23 mouse cellular contexts compared by ENCODE assay signal in the genomic region with DNA sequence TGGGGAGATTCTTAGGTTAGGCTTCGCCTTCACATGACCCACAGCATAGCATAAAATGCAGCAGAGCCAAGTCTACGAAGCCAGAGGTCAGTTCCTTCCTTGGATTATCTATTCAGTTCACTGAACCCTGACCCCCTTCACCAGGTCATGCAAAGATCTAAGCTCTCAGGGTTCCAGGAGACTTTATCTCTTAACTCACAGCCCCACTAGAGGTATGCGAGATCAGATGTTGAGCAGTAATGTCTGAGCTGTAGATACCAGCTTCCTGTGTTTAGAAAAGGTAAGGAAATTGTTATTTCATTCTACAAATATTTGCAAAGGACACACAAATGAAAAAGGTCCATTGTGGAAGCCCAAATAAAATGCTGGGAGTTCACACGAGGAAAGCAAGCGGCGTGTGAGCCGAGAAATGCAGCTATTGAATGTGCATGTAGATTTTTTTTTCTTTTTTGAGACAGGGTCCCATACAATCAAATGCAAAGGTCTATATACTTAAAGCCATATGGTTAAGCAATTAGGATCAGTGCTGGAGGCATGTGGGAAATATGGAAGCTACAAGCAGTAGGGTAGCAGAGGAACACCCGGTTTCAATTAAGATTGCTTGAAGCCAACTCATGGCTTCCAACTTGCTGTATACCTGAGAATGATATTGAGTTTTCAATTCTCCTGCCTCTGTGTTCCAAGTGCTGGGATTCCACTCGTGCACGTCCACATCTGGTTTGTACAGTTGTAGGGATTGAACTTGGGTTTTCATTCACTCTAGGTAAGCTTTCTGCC. TPM values are rescaled to one million over a fixed set of nuclear protein-coding genes. Genes with fewer than 3 reads are reported as not detected.
DNase-seq lines count a peak whose midpoint lies in the region; ATAC-seq and TF ChIP-seq lines count a peak whose summit lies in the region.
"Had no signal": no experiment of that assay in that cellular context is flagged by ENCODE, and none has a peak within 500 bp of the region (broad histone marks: within the 10 kb centered on the region; RNA-seq: fewer than 3 reads in every experiment).

No protein-coding gene starts in this region.

- peak; percentile 66 for DNase-seq in embryonic facial prominence, embryonic 11.5 days (ENCODE audit: low spot score)
- DNase-seq in embryonic facial prominence, embryonic 10.5 days (ENCODE audit: low spot score), result no peak
- peak; percentile 35 for DNase-seq in lung, postnatal 10 days
- no peak for DNase-seq in lung, adult 2 months
- DNase-seq in yolk sac, embryonic 10.5 days (ENCODE audit: low spot score), result peak; percentile 27
- no peak for DNase-seq in adrenal gland, adult 8-10 months
- no peak for DNase-seq in thymus, postnatal 0 days (ENCODE audit: low spot score)
- DNase-seq: adrenal gland, postnatal 25 days; B cell, adult 2 months; cerebellum, adult 18-20 months; cerebellum, postnatal 10 days; gastrocnemius, postnatal 36 days; heart, adult 18-20 months; heart, postnatal 10 days had no signal

- H3K4me3 ChIP-seq in embryonic facial prominence, embryonic 11.5 days (ENCODE audit: low read depth, low read length), result no peak overlapping the region
- H3K4me3 ChIP-seq in embryonic facial prominence, embryonic 10.5 days, result no peak overlapping the region
- H3K4me3 ChIP-seq in lung, adult 2 months (replicated peaks; ENCODE audit: extremely low read depth, low read depth, low read length), result no peak overlapping the region
- H3K4me3 ChIP-seq in limb, embryonic 13.5 days, result no peak overlapping the region
- H3K4me3 ChIP-seq: embryonic facial prominence, embryonic 12.5 days; heart, embryonic 10.5 days; hindbrain, embryonic 13.5 days had no signal

- H3K9me3 ChIP-seq in embryonic facial prominence, embryonic 11.5 days (replicated peaks; ENCODE audit: control insufficient read depth, low read length), result no peaks in the 10 kb centered on the region
- H3K9me3 ChIP-seq in embryonic facial prominence, embryonic 10.5 days, result no peaks in the 10 kb centered on the region
- H3K9me3 ChIP-seq in limb, embryonic 13.5 days, result no peaks in the 10 kb centered on the region
- H3K9me3 ChIP-seq: embryonic facial prominence, embryonic 12.5 days; heart, embryonic 10.5 days; hindbrain, embryonic 13.5 days had no signal

- H3K27me3 ChIP-seq in embryonic facial prominence, embryonic 11.5 days (ENCODE audit: control insufficient read depth, insufficient read depth, low read length), result no peaks in the 10 kb centered on the region
- H3K27me3 ChIP-seq in embryonic facial prominence, embryonic 10.5 days (replicated peaks; ENCODE audit: low read depth, poor library complexity, severe bottlenecking), result no peaks in the 10 kb centered on the region
- H3K27me3 ChIP-seq in limb, embryonic 13.5 days, result no peaks in the 10 kb centered on the region
- H3K27me3 ChIP-seq: embryonic facial prominence, embryonic 12.5 days; hindbrain, embryonic 13.5 days had no signal

- H3K4me1 ChIP-seq in embryonic facial prominence, embryonic 11.5 days (ENCODE audit: control insufficient read depth, insufficient read depth, low read length), result no peaks in the 10 kb centered on the region
- no peaks in the 10 kb centered on the region; the same call in 1 of the 2 replicates for H3K4me1 ChIP-seq in embryonic facial prominence, embryonic 10.5 days
- H3K4me1 ChIP-seq in lung, adult 2 months (ENCODE audit: control insufficient read depth, insufficient read depth, low read length), result peaks cover 10% of the 10 kb centered on the region
- H3K4me1 ChIP-seq in limb, embryonic 13.5 days, result peaks cover 12% of the 10 kb centered on the region

- no peak for TF ChIP-seq POLR2A in lung, adult 2 months (IDR thresholded peaks at IDR 0.05; ENCODE audit: borderline replicate concordance, extremely low read depth, low read depth, low read length)

- no peak overlapping the region for H3K4me2 ChIP-seq in embryonic facial prominence, embryonic 11.5 days (ENCODE audit: low read depth, low read length)
- no peak overlapping the region for H3K4me2 ChIP-seq in limb, embryonic 13.5 days (replicated peaks)
- H3K4me2 ChIP-seq: embryonic facial prominence, embryonic 12.5 days; hindbrain, embryonic 13.5 days had no signal

- no peak overlapping the region for H3K27ac ChIP-seq in embryonic facial prominence, embryonic 11.5 days (replicated peaks; ENCODE audit: low read depth, low read length)
- no peak overlapping the region for H3K27ac ChIP-seq in embryonic facial prominence, embryonic 10.5 days (replicated peaks)
- no peak overlapping the region for H3K27ac ChIP-seq in limb, embryonic 13.5 days
- H3K27ac ChIP-seq: embryonic facial prominence, embryonic 12.5 days; heart, embryonic 10.5 days; hindbrain, embryonic 13.5 days; hindbrain, postnatal 0 days had no signal

- ATAC-seq in embryonic facial prominence, embryonic 11.5 days (replicated peaks; ENCODE audit: insufficient number of reproducible peaks, low FRiP score, low TSS enrichment, low read depth), result no peak
- peak; percentile 19; the same call in 1 of the 2 replicates for ATAC-seq in limb, embryonic 13.5 days (ENCODE audit: low FRiP score, low read depth)
- ATAC-seq: CD4-positive, CD25-positive, alpha-beta regulatory T cell, adult 4 months; forebrain, embryonic 14.5 days; hindbrain, postnatal 0 days had no signal

- no peaks in the 10 kb centered on the region for H3K36me3 ChIP-seq in embryonic facial prominence, embryonic 11.5 days (replicated peaks; ENCODE audit: control insufficient read depth, insufficient read depth, low read depth, low read length)
- H3K36me3 ChIP-seq in embryonic facial prominence, embryonic 10.5 days (replicated peaks), result no peaks in the 10 kb centered on the region
- H3K36me3 ChIP-seq in limb, embryonic 13.5 days, result no peaks in the 10 kb centered on the region
- H3K36me3 ChIP-seq: embryonic facial prominence, embryonic 12.5 days; heart, embryonic 10.5 days; hindbrain, embryonic 13.5 days had no signal

- WGBS in embryonic facial prominence, embryonic 11.5 days, result 66% methylated on average over 10 of the region's 10 CpGs
- 81% methylated on average over 10 of the region's 10 CpGs for WGBS in embryonic facial prominence, embryonic 10.5 days
- 63% methylated on average over 10 of the region's 10 CpGs for WGBS in lung, adult 2 months
- WGBS in limb, embryonic 13.5 days, result 49% methylated on average over 10 of the region's 10 CpGs

- no peak overlapping the region for H3K9ac ChIP-seq in embryonic facial prominence, embryonic 11.5 days (replicated peaks; ENCODE audit: low read length)
- H3K9ac ChIP-seq in limb, embryonic 13.5 days, result no peak overlapping the region
- H3K9ac ChIP-seq: embryonic facial prominence, embryonic 12.5 days; hindbrain, embryonic 13.5 days had no signal

- TF ChIP-seq CTCF in lung, adult 2 months (IDR thresholded peaks at IDR 0.05; ENCODE audit: insufficient read depth, low read length), result no peak

RNA-seq across cellular contexts. Expression of a gene that starts 51.9 kb away (rescaled TPM):
- 16.7 and 17.7 TPM in 2 replicates for polyA plus RNA-seq in embryonic facial prominence, embryonic 11.5 days (2014; fragmentation: Nextera tagmentation; extraction: Ambion mirVana)
- polyA plus RNA-seq in embryonic facial prominence, embryonic 10.5 days (2016; fragmentation: Nextera tagmentation; extraction: Ambion mirVana), result 7.0 and 7.7 TPM in 2 replicates
- polyA plus RNA-seq in lung, adult 2 months (2012; rRNA removed), result 169 and 219 TPM in 2 replicates
- 17.1 and 18.1 TPM in 2 replicates for polyA plus RNA-seq in limb, embryonic 13.5 days (2015; fragmentation: Nextera tagmentation; extraction: Ambion mirVana)
- 1 to 10 TPM; 1.9 to 3.9 (median 3.3) TPM for total RNA-seq in adrenal gland, adult 8-10 months (2022)
- 3.8 and 4.8 TPM in 2 replicates for polyA plus RNA-seq in thymus, postnatal 0 days (2015; fragmentation: Nextera tagmentation; extraction: Ambion mirVana)
- total RNA-seq: hematopoietic stem cell, adult 5-6 weeks; MEL had no signal
- polyA plus RNA-seq: CD4-positive, CD25-positive, alpha-beta regulatory T cell, adult 4 months had no signal

Comparison
In these comparisons a context has a peak if more than half of its experiments do, and no peak if none do; other contexts are left out.
1. DNase-seq: peak in embryonic facial prominence, embryonic 11.5 days (single experiment), lung, postnatal 10 days (single experiment) and yolk sac, embryonic 10.5 days (single experiment); none in embryonic facial prominence, embryonic 10.5 days (single experiment), lung, adult 2 months (single experiment), adrenal gland, adult 8-10 months (single experiment) and thymus, postnatal 0 days (single experiment).